Mouse (Mus musculus) cerebellum, adult 2 months (tissue): ENCODE data around the gene Krtap10-10. TPM values are rescaled to one million over a fixed set of nuclear protein-coding genes. Genes with fewer than 3 reads are reported as not detected.
A peak's percentile ranks its signal among the peaks of the same experiment; 100 is the strongest.

Source experiments
- DNase-seq, 2 experiments: peaks; one replicate each; pipeline ENCODE4 v3.0.0; 2021
- H3K27ac ChIP-seq: fragments of 200-500 bp; 2 replicates; pipeline ENCODE4 v1.5.1; 2012; ENCODE audit warnings: low read length, control low read depth, inconsistent platforms; ENCODE audit not compliant: insufficient read depth
- H3K27me3 ChIP-seq: fragments of 200-500 bp; 2 replicates; pipeline ENCODE4 v1.6.1; 2012; ENCODE audit warnings: inconsistent platforms, mild to moderate bottlenecking, low read length, moderate library complexity; ENCODE audit not compliant: control insufficient read depth, insufficient read depth
- H3K4me1 ChIP-seq: fragments of 200-500 bp; 2 replicates; pipeline ENCODE4 v1.6.1; 2011; ENCODE audit warnings: low read length; ENCODE audit not compliant: control insufficient read depth, insufficient read depth
- H3K4me3 ChIP-seq: fragments of 200-500 bp; replicated peaks from 2 replicates; pipeline ENCODE3; 2011; ENCODE audit warnings: mild to moderate bottlenecking, low read depth, low read length, control low read depth; ENCODE audit not compliant: insufficient read depth
- CTCF ChIP-seq: fragments of 200-500 bp; IDR thresholded peaks from 2 replicates; pipeline ENCODE4 v1.5.1; 2011; ENCODE audit warnings: low read depth, mild to moderate bottlenecking, control low read depth, low read length, moderate library complexity, borderline replicate concordance; ENCODE audit not compliant: insufficient read depth
- POLR2A ChIP-seq: fragments of 200-500 bp; IDR thresholded peaks from 2 replicates; pipeline ENCODE4 v1.6.1; 2011; ENCODE audit warnings: low read length, control low read depth, borderline replicate concordance; ENCODE audit not compliant: insufficient read depth
- WGBS: fragments of 180-500 bp; shearing (Covaris S2); methylation state at CpG from one replicate; pipeline ENCODE4 v1.1.7; 2018; 5-methylcytosine and 5-hydroxymethylcytosine counted together
- polyA plus RNA-seq: library from polyadenylated mRNA; depleted of rRNA; stranded (reverse); fragments of >200 nt; gene quantifications from 2 replicates; pipeline ENCODE4 v1.2.3, GENCODE M21; 2012; rRNA removed

Gene Krtap10-10
- polyA plus RNA-seq, 1 experiment: not detected

DNA sequence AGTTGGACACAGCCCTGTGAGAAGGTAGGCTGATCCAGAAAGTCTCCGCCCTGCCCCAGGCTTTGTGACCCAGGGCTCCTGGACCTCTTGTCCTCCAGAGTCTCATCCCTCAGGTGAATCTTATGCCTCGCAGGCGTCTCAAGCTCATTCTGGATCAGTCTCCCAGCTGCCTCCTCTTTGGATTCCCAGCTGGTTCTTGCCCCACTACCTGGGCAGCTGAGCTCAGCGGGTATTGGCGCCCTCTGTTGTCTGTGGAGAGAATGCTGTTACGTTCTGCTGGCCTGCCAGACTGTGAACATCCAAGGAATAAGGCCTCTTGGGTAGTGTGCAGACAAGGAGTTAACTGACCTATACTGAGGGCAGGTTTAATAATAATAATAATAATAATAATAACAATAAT lies 43.2 kb downstream of the Krtap10-10 start:
- Histone ChIP-seq H3K27me3 (no peaks in the 10 kb centered on the region), H3K27ac (no peak overlapping the region), H3K4me1 (no peaks in the 10 kb centered on the region; the same call in 1 of the 2 replicates), H3K4me3 (no peak overlapping the region)
- DNase-seq: no peak
- TF ChIP-seq CTCF (peak; percentile 13; the same call in 1 of the 2 replicates), POLR2A (no peak)
- 63% methylated on average over 6 of the region's 6 CpGs for WGBS

DNA sequence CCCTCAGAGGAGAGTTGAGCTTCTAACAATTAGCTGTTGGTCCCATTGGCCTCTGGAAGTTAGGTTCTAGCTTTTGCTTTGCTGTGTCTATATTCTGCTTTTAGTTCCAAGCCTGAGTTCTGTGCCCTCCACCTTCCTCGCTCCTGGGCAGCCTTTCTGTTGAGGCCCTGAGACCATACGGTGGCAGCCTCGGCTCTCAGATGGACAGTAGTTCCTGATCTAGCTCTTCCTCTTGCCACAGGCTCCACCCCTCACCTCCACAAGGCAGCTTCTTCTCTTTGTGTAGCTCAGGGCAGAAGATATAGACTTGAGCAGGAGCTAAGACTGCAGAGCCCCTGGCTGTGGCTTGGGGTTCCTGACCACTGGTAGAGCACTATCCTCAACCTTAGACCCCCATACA lies 44.6 kb downstream of the Krtap10-10 start:
- WGBS: 71% methylated on average over 3 of the region's 3 CpGs

DNA sequence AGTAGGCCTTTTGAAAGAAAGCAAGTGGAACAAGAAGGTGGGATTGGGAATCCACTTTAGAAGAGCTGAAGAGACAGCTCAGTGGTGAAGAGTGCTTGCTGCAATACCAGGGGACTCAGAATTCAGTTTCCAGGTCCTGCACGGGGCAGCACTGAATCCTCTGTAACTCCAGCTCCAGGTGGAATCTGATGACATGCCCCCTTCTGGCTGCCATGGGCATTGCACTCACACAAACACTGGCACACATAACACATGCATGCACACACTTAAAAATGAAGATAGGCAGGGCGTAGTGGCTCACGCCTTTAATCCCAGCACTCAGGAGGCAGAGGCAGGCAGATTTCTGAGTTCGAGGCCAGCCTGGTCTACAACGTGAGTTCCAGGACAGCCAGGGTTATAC lies 46.8 kb downstream of the Krtap10-10 start:
- 83% methylated on average over 5 of the region's 5 CpGs for WGBS
- no peaks in the 10 kb centered on the region for H3K27me3 ChIP-seq
- H3K4me1 ChIP-seq: no peaks in the 10 kb centered on the region
- DNase-seq: no peak
- H3K27ac ChIP-seq: no peak overlapping the region
- no peak overlapping the region for H3K4me3 ChIP-seq
- no peak for TF ChIP-seq POLR2A
- peak; percentile 8; the same call in 1 of the 2 replicates for TF ChIP-seq CTCF

More for the DNA sequence above, 44.6 kb downstream of the Krtap10-10 start:
- Histone ChIP-seq H3K4me3 (no peak overlapping the region), H3K4me1 (no peaks in the 10 kb centered on the region; the same call in 1 of the 2 replicates), H3K27ac (no peak overlapping the region), H3K27me3 (no peaks in the 10 kb centered on the region)
- no peak for DNase-seq
- no peak for TF ChIP-seq POLR2A
- no peak for TF ChIP-seq CTCF

DNA sequence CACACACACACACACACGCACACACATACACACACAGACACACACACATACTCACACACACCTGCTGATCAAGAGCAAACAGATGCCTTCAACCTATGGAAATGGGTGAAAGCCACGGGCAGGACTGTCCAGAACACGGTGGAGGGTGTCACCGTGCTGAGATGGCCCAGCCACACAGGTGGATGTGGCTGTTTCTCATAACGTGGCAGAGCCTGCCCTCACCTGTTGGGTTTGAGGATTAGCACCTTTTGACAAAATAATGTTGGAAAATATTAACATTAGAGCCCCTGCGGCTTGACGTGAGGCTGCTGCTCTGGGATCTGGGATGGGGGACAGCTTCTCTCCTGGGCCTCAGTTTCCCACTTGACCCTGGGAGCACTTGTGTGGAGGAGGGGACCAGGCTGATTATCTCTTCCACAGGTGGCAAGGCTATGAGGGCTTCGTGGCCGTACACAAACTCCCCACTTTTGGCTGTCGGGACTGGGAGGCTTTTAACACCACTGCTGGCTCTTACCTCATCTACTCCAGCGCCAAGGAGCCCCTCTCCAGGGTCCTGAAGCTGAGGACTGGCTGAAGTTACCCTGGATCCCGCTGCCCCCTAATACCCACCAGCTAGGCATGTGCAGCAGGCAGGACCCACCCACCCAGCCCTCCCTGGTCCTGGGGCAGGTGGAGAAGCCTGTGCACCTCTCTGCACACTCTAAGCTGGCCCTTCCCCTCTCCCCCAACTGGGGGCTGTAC lies 50.4 kb downstream of the Krtap10-10 start:
- WGBS: 53% methylated on average over 12 of the region's 12 CpGs
- H3K27ac ChIP-seq: no peak overlapping the region
- TF ChIP-seq CTCF (peak; percentile 51; the same call in 1 of the 2 replicates), POLR2A (no peak)
- H3K27me3 ChIP-seq: no peaks in the 10 kb centered on the region
- DNase-seq: no peak
- no peak overlapping the region for H3K4me3 ChIP-seq
- no peaks in the 10 kb centered on the region for H3K4me1 ChIP-seq

Other genes starting within 250 kb of the Krtap10-10 start
- gene Sumo3, start 229.8 kb upstream of the Krtap10-10 start, polyA plus RNA-seq: 301 and 310 TPM in 2 replicates
- 33.8 and 37.7 TPM in 2 replicates for gene Gm49325, start 229.8 kb upstream of the Krtap10-10 start, polyA plus RNA-seq
- gene Ube2g2, start 213.7 kb upstream of the Krtap10-10 start, polyA plus RNA-seq: 37.5 and 39.5 TPM in 2 replicates
- 0.59 and 0.79 TPM in 2 replicates for gene Tspear, start 149.4 kb upstream of the Krtap10-10 start, polyA plus RNA-seq
- not detected in 2 replicates for gene Gm19402, start 145.2 kb upstream of the Krtap10-10 start, polyA plus RNA-seq
- not detected in 2 replicates for gene Gm9508, start 138.7 kb upstream of the Krtap10-10 start, polyA plus RNA-seq
- gene Gm10272, start 129.3 kb upstream of the Krtap10-10 start, polyA plus RNA-seq: not detected in 2 replicates
- gene Gm10024, start 124.5 kb upstream of the Krtap10-10 start, polyA plus RNA-seq: 0.32 TPM in 1 of 2 replicates, not detected in the other
- not detected in 2 replicates for gene Gm10142, start 120.1 kb upstream of the Krtap10-10 start, polyA plus RNA-seq
- gene Krtap12-1, start 115.3 kb upstream of the Krtap10-10 start, polyA plus RNA-seq: not detected in 2 replicates
- gene Gm10100, start 109.5 kb upstream of the Krtap10-10 start, polyA plus RNA-seq: not detected in 2 replicates
- gene Gm18596, start 93.3 kb upstream of the Krtap10-10 start, polyA plus RNA-seq: not detected in 2 replicates
- gene Gm9736, start 84.6 kb upstream of the Krtap10-10 start, polyA plus RNA-seq: not detected in 2 replicates
- gene Gm3233, start 76.3 kb upstream of the Krtap10-10 start, polyA plus RNA-seq: not detected in 2 replicates
- gene Gm3238, start 64.6 kb upstream of the Krtap10-10 start, polyA plus RNA-seq: not detected in 2 replicates
- not detected in 2 replicates for gene Gm7138, start 59.0 kb upstream of the Krtap10-10 start, polyA plus RNA-seq
- not detected in 2 replicates for gene Gm3250, start 53.4 kb upstream of the Krtap10-10 start, polyA plus RNA-seq
- not detected in 2 replicates for gene Gm7137, start 47.7 kb upstream of the Krtap10-10 start, polyA plus RNA-seq
- not detected in 2 replicates for gene Gm9639, start 40.9 kb upstream of the Krtap10-10 start, polyA plus RNA-seq
- gene Gm19668, start 36.8 kb upstream of the Krtap10-10 start, polyA plus RNA-seq: not detected in 2 replicates
- not detected in 2 replicates for gene Gm9507, start 24.1 kb upstream of the Krtap10-10 start, polyA plus RNA-seq
- gene Gm2696, start 21.3 kb upstream of the Krtap10-10 start, polyA plus RNA-seq: not detected in 2 replicates
- gene Krtap10-4, start 8.9 kb upstream of the Krtap10-10 start, polyA plus RNA-seq: not detected in 2 replicates
- not detected in 2 replicates for gene Gm36176, start 10.9 kb downstream of the Krtap10-10 start, polyA plus RNA-seq
- gene Gm10318, start 16.9 kb downstream of the Krtap10-10 start, polyA plus RNA-seq: not detected in 2 replicates
- not detected in 2 replicates for gene Gm3285, start 26.0 kb downstream of the Krtap10-10 start, polyA plus RNA-seq
- 1.5 and 1.8 TPM in 2 replicates for gene Lrrc3, start 66.6 kb downstream of the Krtap10-10 start, polyA plus RNA-seq
- gene Trpm2, start 134.6 kb downstream of the Krtap10-10 start, polyA plus RNA-seq: 29.8 and 32.5 TPM in 2 replicates
- 69.3 and 74.5 TPM in 2 replicates for gene 1810043G02Rik, start 142.6 kb downstream of the Krtap10-10 start, polyA plus RNA-seq
- 98.6 and 108 TPM in 2 replicates for gene Pfkl, start 174.1 kb downstream of the Krtap10-10 start, polyA plus RNA-seq
- gene Dnmt3l, start 206.0 kb downstream of the Krtap10-10 start, polyA plus RNA-seq: 0.46 and 1.8 TPM in 2 replicates
- gene Aire, start 207.7 kb downstream of the Krtap10-10 start, polyA plus RNA-seq: 0.08 and 0.16 TPM in 2 replicates
- 5.5 and 8.2 TPM in 2 replicates for gene Icosl, start 233.4 kb downstream of the Krtap10-10 start, polyA plus RNA-seq